Mouse (Mus musculus) spleen, adult 2 months (tissue): Measurements from ENCODE around the gene Ctnna3. TPM values are rescaled to one million over a fixed set of nuclear protein-coding genes. Genes with fewer than 3 reads are reported as not detected.

ENCODE experiments used
- DNase-seq, 2 experiments: peaks; one replicate each; pipeline versions ENCODE4 v3.0.0 to v3.0.0-alpha.2; 2012 to 2021; ENCODE audit warnings: low spot score in 2 of 2, low read depth in 1 of 2
- H3K27ac ChIP-seq: fragments of 200-500 bp; 2 replicates; pipeline ENCODE4 v1.5.1; 2012; ENCODE audit warnings: low read length, inconsistent platforms; ENCODE audit not compliant: insufficient read depth
- H3K27me3 ChIP-seq: fragments of 200-500 bp; 2 replicates; pipeline ENCODE4 v1.6.1; 2012; ENCODE audit warnings: mild to moderate bottlenecking, moderate library complexity, low read length, inconsistent platforms; ENCODE audit not compliant: control insufficient read depth, insufficient read depth
- H3K36me3 ChIP-seq: fragments of 200-500 bp; 2 replicates; pipeline ENCODE4 v1.6.1; 2012; ENCODE audit warnings: mild to moderate bottlenecking, low read length, inconsistent platforms; ENCODE audit not compliant: control insufficient read depth, insufficient read depth
- H3K4me1 ChIP-seq: fragments of 200-500 bp; 2 replicates; pipeline ENCODE4 v1.6.1; 2011; ENCODE audit warnings: inconsistent platforms; ENCODE audit not compliant: control insufficient read depth, insufficient read depth, insufficient read length
- H3K4me3 ChIP-seq: fragments of 200-500 bp; 2 replicates; pipeline ENCODE4 v1.5.1; 2011; ENCODE audit warnings: mild to moderate bottlenecking, inconsistent platforms; ENCODE audit not compliant: insufficient read depth, insufficient read length; ENCODE audit errors: extremely low read depth
- CTCF ChIP-seq: fragments of 200-500 bp; IDR thresholded peaks from 2 replicates; pipeline ENCODE4 v1.5.1; 2011; ENCODE audit warnings: mild to moderate bottlenecking, inconsistent platforms; ENCODE audit not compliant: insufficient read depth, insufficient read length, insufficient replicate concordance; ENCODE audit errors: extremely low read depth
- POLR2A ChIP-seq: fragments of 200-500 bp; IDR thresholded peaks from 2 replicates; pipeline ENCODE4 v1.6.1; 2011; ENCODE audit warnings: low read depth, low read length, inconsistent platforms
- WGBS: fragments of 180-500 bp; shearing (Covaris S2); methylation state at CpG from one replicate; pipeline ENCODE4 v1.1.7; 2018; 5-methylcytosine and 5-hydroxymethylcytosine counted together
- polyA plus RNA-seq: library from polyadenylated mRNA; depleted of rRNA; stranded (reverse); fragments of >200 nt; gene quantifications from 2 replicates; pipeline ENCODE4 v1.2.3, GENCODE M21; 2012

Gene Ctnna3
- polyA plus RNA-seq, 1 experiment = 0.07 TPM

GRCm38 (mm10) chr10:64886946-64887345 is 1457.0 kb downstream of the Ctnna3 start:
- Histone ChIP-seq H3K27ac (no peak overlapping the region), H3K4me3 (no peak overlapping the region), H3K4me1 (no peaks in the 10 kb centered on the region), H3K27me3 (no peaks in the 10 kb centered on the region), H3K36me3 (no peaks in the 10 kb centered on the region)
- 88% methylated on average over 9 of the region's 9 CpGs for WGBS
- TF ChIP-seq POLR2A = no peak
- no peak for TF ChIP-seq CTCF
- DNase-seq = no peak

- no peak for DNase-seq
- Histone ChIP-seq H3K4me3 (no peak overlapping the region), H3K36me3 (no peaks in the 10 kb centered on the region), H3K27me3 (no peaks in the 10 kb centered on the region), H3K4me1 (no peaks in the 10 kb centered on the region), H3K27ac (no peak overlapping the region)
- TF ChIP-seq POLR2A = no peak
- no peak for TF ChIP-seq CTCF
Measured at GRCm38 (mm10) chr10:64892458-64892857, 1462.6 kb downstream of the Ctnna3 start.

GRCm38 (mm10) chr10:64898739-64899138 is 1468.8 kb downstream of the Ctnna3 start:
- no peak overlapping the region for H3K4me3 ChIP-seq
- WGBS = 75% methylated on average over 1 of the region's 1 CpGs
- no peaks in the 10 kb centered on the region for H3K27me3 ChIP-seq
- DNase-seq = no peak
- no peak overlapping the region for H3K27ac ChIP-seq
- no peak for TF ChIP-seq CTCF
- TF ChIP-seq POLR2A = no peak
- H3K36me3 ChIP-seq = no peaks in the 10 kb centered on the region
- no peaks in the 10 kb centered on the region for H3K4me1 ChIP-seq

GRCm38 (mm10) chr10:64901726-64902125 is 1471.8 kb downstream of the Ctnna3 start:
- TF ChIP-seq CTCF = no peak
- TF ChIP-seq POLR2A = no peak
- WGBS = 76% methylated on average over 3 of the region's 3 CpGs
- DNase-seq = no peak
- H3K27me3 ChIP-seq = no peaks in the 10 kb centered on the region
- H3K4me3 ChIP-seq = no peak overlapping the region
- no peaks in the 10 kb centered on the region for H3K4me1 ChIP-seq
- H3K27ac ChIP-seq = no peak overlapping the region
- no peaks in the 10 kb centered on the region for H3K36me3 ChIP-seq

- TF ChIP-seq CTCF = no peak
- no peak for TF ChIP-seq POLR2A
- Histone ChIP-seq H3K4me3 (no peak overlapping the region), H3K27me3 (no peaks in the 10 kb centered on the region), H3K27ac (no peak overlapping the region), H3K4me1 (no peaks in the 10 kb centered on the region), H3K36me3 (no peaks in the 10 kb centered on the region)
- 79% methylated on average over 7 of the region's 7 CpGs for WGBS
- no peak for DNase-seq
Measured at GRCm38 (mm10) chr10:64940975-64941374, 1511.1 kb downstream of the Ctnna3 start.

- Histone ChIP-seq H3K27me3 (no peaks in the 10 kb centered on the region), H3K4me3 (no peak overlapping the region), H3K4me1 (no peaks in the 10 kb centered on the region), H3K27ac (no peak overlapping the region), H3K36me3 (no peaks in the 10 kb centered on the region)
- no peak for DNase-seq
- no peak for TF ChIP-seq POLR2A
- TF ChIP-seq CTCF = no peak
Measured at GRCm38 (mm10) chr10:64958391-64958790, 1528.5 kb downstream of the Ctnna3 start.

- TF ChIP-seq CTCF (no peak), POLR2A (no peak)
- 69% methylated on average over 3 of the region's 3 CpGs for WGBS
- no peaks in the 10 kb centered on the region for H3K36me3 ChIP-seq
- no peak overlapping the region for H3K27ac ChIP-seq
- no peak for DNase-seq
- H3K27me3 ChIP-seq = no peaks in the 10 kb centered on the region
- no peaks in the 10 kb centered on the region for H3K4me1 ChIP-seq
- no peak overlapping the region for H3K4me3 ChIP-seq
Measured at GRCm38 (mm10) chr10:64992871-64993270, 1563.0 kb downstream of the Ctnna3 start.
